Mouse (Mus musculus): ENCODE data around the gene Zfp950. TPM values are rescaled to one million over a fixed set of nuclear protein-coding genes. Genes with fewer than 3 reads are reported as not detected.

The Zfp950 gene
- polyA plus RNA-seq, 1 experiment from 2014 or later: 28.3 TPM

GRCm38 (mm10) chr19:61065011-61065410 is 75.6 kb downstream of the Zfp950 start:
- H3K9me3 ChIP-seq (ENCODE audit: control insufficient read depth): no peaks in the 10 kb centered on the region
- TF ChIP-seq CTCF (IDR thresholded peaks at IDR 0.05; ENCODE audit: low read depth): peak; percentile 52
- ATAC-seq: no peak
- H3K9ac ChIP-seq (ENCODE audit: low read depth, low read length): no peak overlapping the region
- no peak overlapping the region for H3K4me2 ChIP-seq (replicated peaks; ENCODE audit: low read depth)
- 89% methylated on average over 1 of the region's 1 CpGs for WGBS
- H3K4me1 ChIP-seq (replicated peaks; ENCODE audit: control insufficient read depth, insufficient read depth, low read length): no peaks in the 10 kb centered on the region
- H3K4me3 ChIP-seq (ENCODE audit: low read depth, low read length): no peak overlapping the region
- H3K36me3 ChIP-seq (ENCODE audit: control insufficient read depth, insufficient read depth): no peaks in the 10 kb centered on the region
- H3K27ac ChIP-seq (ENCODE audit: low read depth, low read length): no peak overlapping the region
- H3K27me3 ChIP-seq (replicated peaks; ENCODE audit: control insufficient read depth, insufficient read depth, low read length): no peaks in the 10 kb centered on the region

GRCm38 (mm10) chr19:61064386-61064785 is 76.3 kb downstream of the Zfp950 start:
- no peaks in the 10 kb centered on the region for H3K4me1 ChIP-seq (replicated peaks; ENCODE audit: control insufficient read depth, insufficient read depth, low read length)
- no peak for ATAC-seq
- H3K9ac ChIP-seq (ENCODE audit: low read depth, low read length): no peak overlapping the region
- no peaks in the 10 kb centered on the region for H3K27me3 ChIP-seq (replicated peaks; ENCODE audit: control insufficient read depth, insufficient read depth, low read length)
- no peak for TF ChIP-seq CTCF (IDR thresholded peaks at IDR 0.05; ENCODE audit: low read depth)
- H3K4me2 ChIP-seq (replicated peaks; ENCODE audit: low read depth): no peak overlapping the region
- H3K9me3 ChIP-seq (ENCODE audit: control insufficient read depth): no peaks in the 10 kb centered on the region
- H3K4me3 ChIP-seq (ENCODE audit: low read depth, low read length): no peak overlapping the region
- no peaks in the 10 kb centered on the region for H3K36me3 ChIP-seq (ENCODE audit: control insufficient read depth, insufficient read depth)
- 81% methylated on average over 3 of the region's 3 CpGs for WGBS
- no peak overlapping the region for H3K27ac ChIP-seq (ENCODE audit: low read depth, low read length)

GRCm38 (mm10) chr19:61057581-61057980 is 83.1 kb downstream of the Zfp950 start:
- Histone ChIP-seq H3K27ac (ENCODE audit: low read depth, low read length) (no peak overlapping the region), H3K4me3 (ENCODE audit: low read depth, low read length) (no peak overlapping the region)
- 7% methylated on average over 3 of the region's 3 CpGs for WGBS

GRCm38 (mm10) chr19:61056783-61057410 is 83.7 kb downstream of the Zfp950 start:
- Histone ChIP-seq H3K4me3 (ENCODE audit: low read depth, low read length) (no peak overlapping the region), H3K4me2 (replicated peaks; ENCODE audit: low read depth) (no peak overlapping the region), H3K36me3 (ENCODE audit: control insufficient read depth, insufficient read depth) (no peaks in the 10 kb centered on the region), H3K27ac (ENCODE audit: low read depth, low read length) (no peak overlapping the region), H3K27me3 (replicated peaks; ENCODE audit: control insufficient read depth, insufficient read depth, low read length) (no peaks in the 10 kb centered on the region), H3K9ac (ENCODE audit: low read depth, low read length) (no peak overlapping the region), H3K9me3 (ENCODE audit: control insufficient read depth) (no peaks in the 10 kb centered on the region), H3K4me1 (replicated peaks; ENCODE audit: control insufficient read depth, insufficient read depth, low read length) (peaks cover 5% of the 10 kb centered on the region; the same call in 1 of the 2 replicates)
- TF ChIP-seq CTCF (IDR thresholded peaks at IDR 0.05; ENCODE audit: low read depth): no peak
- no peak for ATAC-seq
- 60% methylated on average over 5 of the region's 5 CpGs for WGBS

More at GRCm38 (mm10) chr19:61057581-61057980, 83.1 kb downstream of the Zfp950 start:
- no peak for TF ChIP-seq CTCF (IDR thresholded peaks at IDR 0.05; ENCODE audit: low read depth)
- no peaks in the 10 kb centered on the region for H3K9me3 ChIP-seq (ENCODE audit: control insufficient read depth)
- H3K4me1 ChIP-seq (replicated peaks; ENCODE audit: control insufficient read depth, insufficient read depth, low read length): peaks cover 5% of the 10 kb centered on the region; the same call in 1 of the 2 replicates
- ATAC-seq: no peak
- no peak overlapping the region for H3K9ac ChIP-seq (ENCODE audit: low read depth, low read length)
- H3K36me3 ChIP-seq (ENCODE audit: control insufficient read depth, insufficient read depth): no peaks in the 10 kb centered on the region
- no peak overlapping the region for H3K4me2 ChIP-seq (replicated peaks; ENCODE audit: low read depth)
- no peaks in the 10 kb centered on the region for H3K27me3 ChIP-seq (replicated peaks; ENCODE audit: control insufficient read depth, insufficient read depth, low read length)

GRCm38 (mm10) chr19:61052786-61053185 is 87.9 kb downstream of the Zfp950 start:
- no peaks in the 10 kb centered on the region for H3K36me3 ChIP-seq (ENCODE audit: control insufficient read depth, insufficient read depth)
- no peak overlapping the region for H3K9ac ChIP-seq (ENCODE audit: low read depth, low read length)
- no peak overlapping the region for H3K4me3 ChIP-seq (ENCODE audit: low read depth, low read length)
- no peak overlapping the region for H3K27ac ChIP-seq (ENCODE audit: low read depth, low read length)
- H3K4me2 ChIP-seq (replicated peaks; ENCODE audit: low read depth): no peak overlapping the region
- H3K27me3 ChIP-seq (replicated peaks; ENCODE audit: control insufficient read depth, insufficient read depth, low read length): no peaks in the 10 kb centered on the region
- no peak for TF ChIP-seq CTCF (IDR thresholded peaks at IDR 0.05; ENCODE audit: low read depth)
- peaks cover 5% of the 10 kb centered on the region; the same call in 1 of the 2 replicates for H3K4me1 ChIP-seq (replicated peaks; ENCODE audit: control insufficient read depth, insufficient read depth, low read length)
- no peak for ATAC-seq
- H3K9me3 ChIP-seq (ENCODE audit: control insufficient read depth): no peaks in the 10 kb centered on the region

- no peak overlapping the region for H3K4me2 ChIP-seq (replicated peaks; ENCODE audit: low read depth)
- TF ChIP-seq CTCF (IDR thresholded peaks at IDR 0.05; ENCODE audit: low read depth): no peak
- no peak overlapping the region for H3K27ac ChIP-seq (ENCODE audit: low read depth, low read length)
- no peaks in the 10 kb centered on the region for H3K9me3 ChIP-seq (ENCODE audit: control insufficient read depth)
- no peak for ATAC-seq
- H3K36me3 ChIP-seq (ENCODE audit: control insufficient read depth, insufficient read depth): no peaks in the 10 kb centered on the region
- no peak overlapping the region for H3K9ac ChIP-seq (ENCODE audit: low read depth, low read length)
- H3K4me1 ChIP-seq (replicated peaks; ENCODE audit: control insufficient read depth, insufficient read depth, low read length): no peaks in the 10 kb centered on the region
- H3K4me3 ChIP-seq (ENCODE audit: low read depth, low read length): no peak overlapping the region
- no peaks in the 10 kb centered on the region for H3K27me3 ChIP-seq (replicated peaks; ENCODE audit: control insufficient read depth, insufficient read depth, low read length)
Observed at GRCm38 (mm10) chr19:61052008-61052407, 88.6 kb downstream of the Zfp950 start.
